Mouse (Mus musculus) lung, postnatal 0 days (tissue): Measurements from ENCODE around the gene Atxn7.

Experiments used
- CTCF ChIP-seq: IDR thresholded peaks from 2 replicates; pipeline ENCODE4 v1.5.1; 2016; ENCODE audit warnings: antibody characterized with exemption, mild to moderate bottlenecking
- EP300 ChIP-seq: IDR thresholded peaks from 2 replicates; pipeline ENCODE4 v1.6.1; 2016; ENCODE audit warnings: antibody characterized with exemption, mild to moderate bottlenecking, control low read depth

DNA sequence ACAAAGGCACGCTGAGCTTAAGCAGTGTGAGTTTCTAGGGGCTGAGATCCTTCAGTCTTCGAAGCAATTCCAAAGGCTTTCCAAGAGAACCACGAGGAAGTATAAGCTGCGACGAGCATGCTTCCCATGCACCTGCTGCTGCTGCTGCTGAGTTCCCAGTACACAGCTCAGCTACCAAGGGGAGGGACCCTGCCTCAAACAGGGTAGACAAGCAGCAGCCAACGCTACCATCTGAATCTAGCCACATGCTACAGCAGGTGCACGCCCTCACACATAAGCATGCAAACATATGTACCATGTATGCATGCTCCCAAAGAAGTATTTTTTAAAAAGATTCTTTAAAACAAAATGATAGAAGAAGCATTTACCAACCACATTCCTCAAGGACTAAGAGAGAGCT is 12.9 kb upstream of the Atxn7 start:
- TF ChIP-seq CTCF, result no peak
- no peak for TF ChIP-seq EP300
